Mouse (Mus musculus) liver, adult 2 months (tissue): Measurements from ENCODE around the gene Itsn1. TPM values are rescaled to one million over a fixed set of nuclear protein-coding genes. Genes with fewer than 3 reads are reported as not detected.

ENCODE experiments used
- DNase-seq: peaks from one replicate; pipeline ENCODE4 v3.0.0-alpha.2; 2011; ENCODE audit warnings: low read depth, low spot score; ENCODE audit errors: extremely low read depth
- H3K27ac ChIP-seq: fragments of 200-500 bp; replicated peaks from 2 replicates; pipeline ENCODE4 v1.5.1; 2012; ENCODE audit warnings: low read depth, mild to moderate bottlenecking, control low read depth, inconsistent platforms, low read length; ENCODE audit not compliant: insufficient read depth
- H3K27me3 ChIP-seq: fragments of 200-500 bp; 2 replicates; pipeline ENCODE4 v1.6.1; 2012; ENCODE audit warnings: mild to moderate bottlenecking, moderate library complexity, low read length, inconsistent platforms; ENCODE audit not compliant: control insufficient read depth, insufficient read depth
- H3K36me3 ChIP-seq: fragments of 200-500 bp; 2 replicates; pipeline ENCODE4 v1.6.1; 2012; ENCODE audit warnings: low read length, inconsistent platforms; ENCODE audit not compliant: control insufficient read depth, insufficient read depth
- H3K4me1 ChIP-seq: fragments of 200-500 bp; 2 replicates; pipeline ENCODE4 v1.6.1; 2011; ENCODE audit warnings: low read length; ENCODE audit not compliant: control insufficient read depth, insufficient read depth
- H3K4me3 ChIP-seq: fragments of 200-500 bp; 2 replicates; pipeline ENCODE4 v1.5.1; 2011; ENCODE audit warnings: low read depth, mild to moderate bottlenecking, control low read depth, low read length, moderate library complexity; ENCODE audit not compliant: insufficient read depth
- H3K79me2 ChIP-seq: fragments of 200-500 bp; 2 replicates; pipeline ENCODE4 v1.6.1; 2012; ENCODE audit warnings: inconsistent platforms, mild to moderate bottlenecking, low read length, moderate library complexity; ENCODE audit not compliant: control insufficient read depth, insufficient read depth
- H3K9ac ChIP-seq: fragments of 200-500 bp; 2 replicates; pipeline ENCODE4 v1.6.1; 2012; ENCODE audit warnings: low read depth, mild to moderate bottlenecking, control low read depth, inconsistent platforms, low read length
- CTCF ChIP-seq: fragments of 200-500 bp; IDR thresholded peaks from 2 replicates; pipeline ENCODE4 v1.5.1; 2011; ENCODE audit warnings: low read depth, low read length, control low read depth
- POLR2A ChIP-seq: fragments of 200-500 bp; IDR thresholded peaks from 2 replicates; pipeline ENCODE4 v1.6.1; 2011; ENCODE audit warnings: low read length, control low read depth; ENCODE audit not compliant: insufficient read depth; ENCODE audit errors: extremely low read depth
- WGBS: fragments of 180-500 bp; shearing (Covaris S2); methylation state at CpG from one replicate; pipeline ENCODE4 v1.1.7; 2018; 5-methylcytosine and 5-hydroxymethylcytosine counted together
- polyA plus RNA-seq: library from polyadenylated mRNA; depleted of rRNA; stranded (reverse); fragments of >200 nt; gene quantifications from 2 replicates; pipeline ENCODE4 v1.2.3, GENCODE M21; 2012
- total RNA-seq: library from RNA; depleted of rRNA; stranded (reverse); fragments of >200 nt; gene quantifications from 2 replicates; pipeline ENCODE4 v1.2.3, GENCODE M21; 2014

Itsn1 gene
- total and polyA plus RNA-seq, 2 experiments, result 13.6 to 16.3 TPM

GRCm38 (mm10) chr16:91761761-91762160 is 32.7 kb downstream of the Itsn1 start:
- no peaks in the 10 kb centered on the region for H3K36me3 ChIP-seq
- no peak overlapping the region for H3K27ac ChIP-seq

GRCm38 (mm10) chr16:91762476-91762875 is 33.4 kb downstream of the Itsn1 start:
- H3K79me2 ChIP-seq, result peaks cover 13% of the 10 kb centered on the region; the same call in 1 of the 2 replicates
- no peaks in the 10 kb centered on the region for H3K36me3 ChIP-seq
- TF ChIP-seq POLR2A, result no peak
- TF ChIP-seq CTCF, result no peak
- 45% methylated on average over 7 of the region's 7 CpGs for WGBS
- no peak overlapping the region for H3K4me3 ChIP-seq
- H3K9ac ChIP-seq, result no peak overlapping the region
- DNase-seq, result peak; percentile 86
- 0 out of 2 replicates have a peak overlapping the region, but pooled peaks have one; percentile 10 for H3K27ac ChIP-seq
- peaks cover 17% of the 10 kb centered on the region for H3K4me1 ChIP-seq
- H3K27me3 ChIP-seq, result no peaks in the 10 kb centered on the region

More at GRCm38 (mm10) chr16:91761761-91762160, 32.7 kb downstream of the Itsn1 start:
- WGBS, result 48% methylated on average over 3 of the region's 3 CpGs
- Histone ChIP-seq H3K79me2 (peaks cover 17% of the 10 kb centered on the region; the same call in 1 of the 2 replicates), H3K4me3 (no peak overlapping the region), H3K9ac (no peak overlapping the region), H3K4me1 (peaks cover 16% of the 10 kb centered on the region), H3K27me3 (no peaks in the 10 kb centered on the region)
- TF ChIP-seq CTCF (no peak), POLR2A (no peak)
- DNase-seq, result peak; percentile 53

GRCm38 (mm10) chr16:91763975-91764374 is 34.9 kb downstream of the Itsn1 start:
- Histone ChIP-seq H3K4me1 (peaks cover 17% of the 10 kb centered on the region), H3K79me2 (peaks cover 18% of the 10 kb centered on the region), H3K27me3 (no peaks in the 10 kb centered on the region), H3K36me3 (no peaks in the 10 kb centered on the region), H3K4me3 (no peak overlapping the region), H3K9ac (no peak overlapping the region), H3K27ac (no peak overlapping the region)
- WGBS, result 73% methylated on average over 6 of the region's 6 CpGs
- no peak for DNase-seq
- no peak for TF ChIP-seq POLR2A
- TF ChIP-seq CTCF, result no peak

GRCm38 (mm10) chr16:91764414-91764813 is 35.3 kb downstream of the Itsn1 start:
- TF ChIP-seq POLR2A (no peak), CTCF (no peak)
- Histone ChIP-seq H3K4me3 (no peak overlapping the region), H3K36me3 (no peaks in the 10 kb centered on the region), H3K4me1 (peaks cover 17% of the 10 kb centered on the region), H3K9ac (no peak overlapping the region), H3K27ac (no peak overlapping the region), H3K79me2 (peaks cover 16% of the 10 kb centered on the region), H3K27me3 (no peaks in the 10 kb centered on the region)
- WGBS, result 82% methylated on average over 6 of the region's 6 CpGs
- no peak for DNase-seq

- peaks cover 19% of the 10 kb centered on the region for H3K4me1 ChIP-seq
- no peak overlapping the region for H3K27ac ChIP-seq
- peaks cover 16% of the 10 kb centered on the region for H3K79me2 ChIP-seq
- H3K27me3 ChIP-seq, result no peaks in the 10 kb centered on the region
- no peaks in the 10 kb centered on the region for H3K36me3 ChIP-seq
- no peak for TF ChIP-seq CTCF
- no peak for TF ChIP-seq POLR2A
- WGBS, result 90% methylated on average over 15 of the region's 15 CpGs
- no peak overlapping the region for H3K9ac ChIP-seq
- DNase-seq, result no peak
- no peak overlapping the region for H3K4me3 ChIP-seq
Observed at GRCm38 (mm10) chr16:91765121-91765815, 36.2 kb downstream of the Itsn1 start.

- Histone ChIP-seq H3K27ac (no peak overlapping the region), H3K27me3 (no peaks in the 10 kb centered on the region), H3K9ac (no peak overlapping the region), H3K79me2 (peaks cover 18% of the 10 kb centered on the region), H3K4me3 (no peak overlapping the region), H3K36me3 (no peaks in the 10 kb centered on the region), H3K4me1 (peaks cover 19% of the 10 kb centered on the region)
- TF ChIP-seq CTCF, result no peak
- TF ChIP-seq POLR2A, result no peak
- DNase-seq, result peak; percentile 91
- 42% methylated on average over 15 of the region's 15 CpGs for WGBS
Observed at GRCm38 (mm10) chr16:91765816-91766210, 36.7 kb downstream of the Itsn1 start.
